Mouse (Mus musculus) R1 (cell line): ENCODE data around the gene Erbin.

Source experiments
- DNase-seq: peaks from one replicate; pipeline ENCODE4 v3.0.0-alpha.2; 2018; ENCODE audit warnings: low read depth, low spot score

Erbin gene

GRCm38 (mm10) chr13:103912351-103912750 lies 8.0 kb downstream of the Erbin start:
- DNase-seq: no peak

GRCm38 (mm10) chr13:103910598-103910997 lies 9.7 kb downstream of the Erbin start:
- DNase-seq: no peak

GRCm38 (mm10) chr13:103909894-103910293 lies 10.4 kb downstream of the Erbin start:
- DNase-seq: no peak

- DNase-seq: no peak
Measured at GRCm38 (mm10) chr13:103900015-103900414, 20.3 kb downstream of the Erbin start.

GRCm38 (mm10) chr13:103897606-103898005 lies 22.7 kb downstream of the Erbin start:
- no peak for DNase-seq

- no peak for DNase-seq
Measured at GRCm38 (mm10) chr13:103893065-103893464, 27.2 kb downstream of the Erbin start.

- DNase-seq: no peak
Measured at GRCm38 (mm10) chr13:103890038-103890437, 30.3 kb downstream of the Erbin start.

GRCm38 (mm10) chr13:103886503-103886902 lies 33.8 kb downstream of the Erbin start:
- no peak for DNase-seq

- no peak for DNase-seq
Measured at GRCm38 (mm10) chr13:103881200-103881599, 39.1 kb downstream of the Erbin start.

- no peak for DNase-seq
Measured at GRCm38 (mm10) chr13:103876743-103877142, 43.6 kb downstream of the Erbin start.

GRCm38 (mm10) chr13:103875823-103876514 lies 44.3 kb downstream of the Erbin start:
- no peak for DNase-seq

- no peak for DNase-seq
Measured at GRCm38 (mm10) chr13:103870786-103871185, 49.5 kb downstream of the Erbin start.

- no peak for DNase-seq
Measured at GRCm38 (mm10) chr13:103870117-103870516, 50.2 kb downstream of the Erbin start.

- no peak for DNase-seq
Measured at GRCm38 (mm10) chr13:103868875-103869274, 51.4 kb downstream of the Erbin start.

- DNase-seq: no peak
Measured at GRCm38 (mm10) chr13:103862041-103862440, 58.3 kb downstream of the Erbin start.

- no peak for DNase-seq
Measured at GRCm38 (mm10) chr13:103859041-103859440, 61.3 kb downstream of the Erbin start.

GRCm38 (mm10) chr13:103847614-103848013 lies 72.7 kb downstream of the Erbin start:
- no peak for DNase-seq

GRCm38 (mm10) chr13:103841287-103842201 lies 78.8 kb downstream of the Erbin start:
- DNase-seq: no peak

- DNase-seq: peak; percentile 47
Measured at GRCm38 (mm10) chr13:103838619-103839018, 81.7 kb downstream of the Erbin start.

- DNase-seq: no peak
Measured at GRCm38 (mm10) chr13:103829623-103830135, 90.6 kb downstream of the Erbin start.

- DNase-seq: no peak
Measured at GRCm38 (mm10) chr13:103822270-103822669, 98.0 kb downstream of the Erbin start.

- no peak for DNase-seq
Measured at GRCm38 (mm10) chr13:103819377-103819776, 100.9 kb downstream of the Erbin start.
